Mouse (Mus musculus): ENCODE measurements around the gene Fam53b.

DNA sequence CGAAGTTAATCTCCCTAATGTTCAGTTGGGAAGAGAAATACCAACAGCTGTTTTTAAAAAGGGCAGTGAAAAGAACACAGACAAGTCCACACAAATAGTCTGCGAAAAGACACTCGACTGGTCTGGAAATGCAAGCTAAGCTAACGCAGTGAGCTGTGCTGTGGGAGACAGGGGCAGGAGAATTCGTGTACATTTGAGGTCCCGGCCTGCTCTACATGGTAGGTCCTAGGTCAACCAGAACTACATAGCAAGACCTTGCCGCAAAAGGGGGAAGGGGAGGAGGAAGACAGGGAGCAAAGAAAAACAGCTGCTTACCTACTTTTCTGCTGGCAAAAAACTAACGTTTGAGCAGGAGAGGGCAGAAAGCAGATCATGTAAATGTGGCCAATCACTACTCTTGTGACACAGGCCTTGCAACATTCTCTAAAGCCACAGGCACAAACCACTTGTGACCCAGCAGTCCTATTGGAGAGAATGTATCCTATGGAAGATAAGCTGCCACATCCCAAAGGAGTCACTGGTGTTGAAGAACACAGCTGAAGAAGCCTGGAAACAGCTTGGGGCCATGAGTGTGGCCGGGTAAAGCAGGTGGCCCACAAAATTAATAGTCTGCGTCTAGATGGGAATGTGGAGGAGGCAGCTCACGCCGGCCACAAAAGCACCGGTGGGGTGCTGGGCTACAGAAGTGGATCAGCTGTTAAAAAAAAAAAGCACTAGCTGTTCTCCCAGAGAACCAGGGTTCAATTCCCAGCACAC is 87.4 kb downstream of the Fam53b start:
- TF ChIP-seq CTCF (conservative IDR thresholded peaks at IDR 0.05 in 1 of 2, IDR thresholded peaks at IDR 0.05 in 1 of 2; ENCODE audit: low read depth in 2 of 2, low read length in 2 of 2) = no peak
- TF ChIP-seq ZNF384 (IDR thresholded peaks at IDR 0.05; ENCODE audit: low read depth, low read length) = no peak
- no peak for TF ChIP-seq EP300 (IDR thresholded peaks at IDR 0.05; ENCODE audit: low read length)
- no peak for TF ChIP-seq POLR2A (IDR thresholded peaks at IDR 0.05; ENCODE audit: low read depth, low read length)
- TF ChIP-seq TCF12 (IDR thresholded peaks at IDR 0.05; ENCODE audit: low read depth, low read length) = no peak

Data from CH12.LX (cell line).